Mouse (Mus musculus) embryo, embryonic 9.5 days (tissue): Measurements from ENCODE around the gene Vmn2r53.
"Not testable (repeated sequence)": the region's sequence is repeated elsewhere in the genome, so short reads cannot be mapped to it uniquely, and the experiment has no call there.

Experiments used
- DNase-seq: peaks from one replicate; pipeline ENCODE4 v3.0.0-alpha.2; 2017; ENCODE audit errors: extremely low spot score

The Vmn2r53 gene

GRCm38 (mm10) chr7:12608688-12609087, at the start of gene Vmn2r53:
TSS of gene Vmn2r53 (minus strand) at chr7:12608788.
- DNase-seq = no peak

GRCm38 (mm10) chr7:12640219-12640618, 31.6 kb upstream of the Vmn2r53 start, which contains the start of gene Vmn2r54:
TSS of gene Vmn2r54 (minus strand) at chr7:12640319.
- DNase-seq = not testable (repeated sequence)
